Mouse (Mus musculus) midbrain, embryonic 14.5 days (tissue): ENCODE results near the gene Ccdc24. TPM values are rescaled to one million over a fixed set of nuclear protein-coding genes. Genes with fewer than 3 reads are reported as not detected.

ENCODE experiments used
- ATAC-seq: fragments of 200-750 bp; cut with Nextera tagmentation; 2 replicates; pipeline ENCODE4 v1.8.0; 2017; ENCODE audit warnings: moderate number of reproducible peaks, moderate library complexity; ENCODE audit not compliant: low FRiP score, low TSS enrichment
- DNase-seq: peaks from one replicate; pipeline ENCODE4 v3.0.0-alpha.2; 2015
- H3K27ac ChIP-seq: fragments of 300-500 bp; sonication (generic); replicated peaks from 2 replicates; pipeline ENCODE4 v1.5.1; 2014; ENCODE audit warnings: mild to moderate bottlenecking, low read depth, low read length, moderate library complexity
- H3K27me3 ChIP-seq: fragments of 300-500 bp; sonication (generic); 2 replicates; pipeline ENCODE4 v1.6.1; 2014; ENCODE audit warnings: low read length, control low read depth, mixed read lengths; ENCODE audit not compliant: control insufficient read depth, insufficient read depth
- H3K36me3 ChIP-seq: fragments of 300-500 bp; sonication (generic); 2 replicates; pipeline ENCODE4 v1.6.1; 2014; ENCODE audit warnings: low read length, control low read depth; ENCODE audit not compliant: control insufficient read depth, insufficient read depth
- H3K4me1 ChIP-seq: fragments of 300-500 bp; sonication (generic); 2 replicates; pipeline ENCODE4 v1.6.1; 2014; ENCODE audit warnings: mild to moderate bottlenecking, antibody characterized with exemption, low read length, control low read depth; ENCODE audit not compliant: control insufficient read depth, insufficient read depth
- H3K4me2 ChIP-seq: fragments of 300-500 bp; sonication (generic); 2 replicates; pipeline ENCODE4 v1.6.1; 2014; ENCODE audit warnings: mild to moderate bottlenecking, low read length, moderate library complexity
- H3K4me3 ChIP-seq: fragments of 300-500 bp; sonication (generic); replicated peaks from 2 replicates; pipeline ENCODE4 v1.5.1; 2014; ENCODE audit warnings: low read depth, low read length
- H3K9ac ChIP-seq: fragments of 300-500 bp; sonication (generic); replicated peaks from 2 replicates; pipeline ENCODE4 v1.6.1; 2014; ENCODE audit warnings: mild to moderate bottlenecking, low read length, moderate library complexity
- H3K9me3 ChIP-seq: fragments of 300-500 bp; sonication (generic); 2 replicates; pipeline ENCODE4 v1.6.1; 2016; ENCODE audit warnings: low read length, control low read depth, mixed read lengths; ENCODE audit not compliant: control insufficient read depth
- WGBS: fragments of 180-500 bp; shearing (Covaris S2); extraction: QIAGEN DNeasy Blood & Tissue Kit; methylation state at CpG from one replicate; pipeline ENCODE4 v1.1.7; 2014; 5-methylcytosine and 5-hydroxymethylcytosine counted together
- polyA plus RNA-seq: library from polyadenylated mRNA; unstranded; fragments of >200 nt; fragmentation: Nextera tagmentation; extraction: Ambion mirVana; gene quantifications from 2 replicates; pipeline ENCODE4 v1.2.1, GENCODE M21; 2014

The Ccdc24 gene
- polyA plus RNA-seq, 1 experiment from 2014 or later, result 3.0 TPM

GRCm38 (mm10) chr4:117889471-117889870 is 17.1 kb upstream of the Ccdc24 start:
- no peak overlapping the region for H3K4me2 ChIP-seq
- peaks cover 40% of the 10 kb centered on the region for H3K36me3 ChIP-seq
- WGBS, result 94% methylated on average over 15 of the region's 15 CpGs
- no peak overlapping the region for H3K9ac ChIP-seq
- H3K4me3 ChIP-seq, result no peak overlapping the region
- no peaks in the 10 kb centered on the region for H3K27me3 ChIP-seq
- ATAC-seq (no peak), DNase-seq (no peak)
- peaks cover 14% of the 10 kb centered on the region; the same call in 1 of the 2 replicates for H3K4me1 ChIP-seq
- no peaks in the 10 kb centered on the region for H3K9me3 ChIP-seq
- H3K27ac ChIP-seq, result no peak overlapping the region

- Histone ChIP-seq H3K36me3 (peaks cover 39% of the 10 kb centered on the region), H3K27me3 (no peaks in the 10 kb centered on the region), H3K9ac (no peak overlapping the region), H3K9me3 (no peaks in the 10 kb centered on the region), H3K4me1 (peaks cover 23% of the 10 kb centered on the region), H3K4me3 (no peak overlapping the region; the same call in 1 of the 2 replicates), H3K4me2 (peak overlapping the region; percentile 84), H3K27ac (no peak overlapping the region)
- DNase-seq, result no peak
- ATAC-seq, result no peak
- WGBS, result 77% methylated on average over 2 of the region's 2 CpGs
Observed at GRCm38 (mm10) chr4:117887920-117888319, 15.6 kb upstream of the Ccdc24 start.

- H3K36me3 ChIP-seq, result peaks cover 39% of the 10 kb centered on the region
- peaks cover 27% of the 10 kb centered on the region for H3K4me1 ChIP-seq
- no peaks in the 10 kb centered on the region for H3K27me3 ChIP-seq
- peak; percentile 96 for DNase-seq
- peak within 1 kb of the TSS; percentile 84 for H3K4me2 ChIP-seq
- 0% methylated on average over 36 of the region's 37 CpGs for WGBS
- H3K27ac ChIP-seq, result peak within 1 kb of the TSS; percentile 55; the same call in 1 of the 2 replicates
- no peaks in the 10 kb centered on the region for H3K9me3 ChIP-seq
- H3K9ac ChIP-seq, result peak within 1 kb of the TSS; percentile 86
- peak within 1 kb of the TSS; percentile 95 for H3K4me3 ChIP-seq
- peak; percentile 87 for ATAC-seq
Observed at GRCm38 (mm10) chr4:117887133-117887532, 14.8 kb upstream of the Ccdc24 start, which contains the start of gene Atp6v0b. Gene Atp6v0b (minus strand): TSS chr4:117887333.

GRCm38 (mm10) chr4:117886644-117887043 is 14.3 kb upstream of the Ccdc24 start:
- no peak for ATAC-seq
- WGBS, result 3% methylated on average over 24 of the region's 24 CpGs

GRCm38 (mm10) chr4:117885994-117886393 is 13.6 kb upstream of the Ccdc24 start:
- Histone ChIP-seq H3K4me1 (peaks cover 28% of the 10 kb centered on the region), H3K27ac (no peak overlapping the region), H3K36me3 (peaks cover 40% of the 10 kb centered on the region), H3K27me3 (no peaks in the 10 kb centered on the region), H3K9me3 (no peaks in the 10 kb centered on the region), H3K9ac (peak overlapping the region; percentile 86; the same call in 1 of the 2 replicates), H3K4me2 (peak overlapping the region; percentile 84), H3K4me3 (peak overlapping the region; percentile 95)
- no peak for DNase-seq
- ATAC-seq, result no peak
- 85% methylated on average over 9 of the region's 9 CpGs for WGBS

More at GRCm38 (mm10) chr4:117886644-117887043, 14.3 kb upstream of the Ccdc24 start:
- Histone ChIP-seq H3K27ac (peak overlapping the region; percentile 55; the same call in 1 of the 2 replicates), H3K4me1 (peaks cover 31% of the 10 kb centered on the region), H3K4me3 (peak overlapping the region; percentile 95), H3K36me3 (peaks cover 39% of the 10 kb centered on the region), H3K4me2 (peak overlapping the region; percentile 84), H3K9ac (peak overlapping the region; percentile 86), H3K27me3 (no peaks in the 10 kb centered on the region), H3K9me3 (no peaks in the 10 kb centered on the region)
- no peak for DNase-seq

GRCm38 (mm10) chr4:117885093-117885492 is 12.7 kb upstream of the Ccdc24 start:
- H3K9ac ChIP-seq, result no peak overlapping the region
- no peaks in the 10 kb centered on the region for H3K9me3 ChIP-seq
- H3K4me2 ChIP-seq, result no peak overlapping the region
- no peak overlapping the region for H3K4me3 ChIP-seq
- peaks cover 31% of the 10 kb centered on the region for H3K4me1 ChIP-seq
- 93% methylated on average over 10 of the region's 10 CpGs for WGBS
- DNase-seq (no peak), ATAC-seq (no peak)
- peaks cover 45% of the 10 kb centered on the region for H3K36me3 ChIP-seq
- H3K27me3 ChIP-seq, result no peaks in the 10 kb centered on the region
- H3K27ac ChIP-seq, result no peak overlapping the region

- Histone ChIP-seq H3K27me3 (no peaks in the 10 kb centered on the region), H3K4me2 (peak overlapping the region; percentile 78), H3K4me1 (peaks cover 35% of the 10 kb centered on the region), H3K27ac (no peak overlapping the region), H3K9ac (peak overlapping the region; percentile 89), H3K36me3 (peaks cover 45% of the 10 kb centered on the region), H3K9me3 (no peaks in the 10 kb centered on the region), H3K4me3 (peak overlapping the region; percentile 82; the same call in 1 of the 2 replicates)
- 100% methylated on average over 1 of the region's 1 CpGs for WGBS
- ATAC-seq (no peak), DNase-seq (no peak)
Observed at GRCm38 (mm10) chr4:117884146-117884545, 11.8 kb upstream of the Ccdc24 start.

GRCm38 (mm10) chr4:117882701-117883691 is 10.6 kb upstream of the Ccdc24 start, which contains the start of gene B4galt2:
Gene B4galt2 (minus strand): TSS chr4:117883487.
- peaks cover 35% of the 10 kb centered on the region for H3K4me1 ChIP-seq

More at GRCm38 (mm10) chr4:117882701-117883691, 10.6 kb upstream of the Ccdc24 start, which contains the start of gene B4galt2:
- Histone ChIP-seq H3K27me3 (no peaks in the 10 kb centered on the region), H3K9ac (peak within 1 kb of the TSS; percentile 89), H3K9me3 (no peaks in the 10 kb centered on the region), H3K4me2 (peak within 1 kb of the TSS; percentile 78), H3K27ac (peak within 1 kb of the TSS; percentile 78), H3K4me3 (peak within 1 kb of the TSS; percentile 82), H3K36me3 (peaks cover 52% of the 10 kb centered on the region)
- DNase-seq, result peak; percentile 87
- under 1% methylated on average over 75 of the region's 103 CpGs for WGBS
- ATAC-seq, result peak; percentile 60
